Mouse (Mus musculus) gastrocnemius, adult 2 months (tissue): ENCODE measurements around the gene Ap1m2. TPM values are rescaled to one million over a fixed set of nuclear protein-coding genes. Genes with fewer than 3 reads are reported as not detected.
"Not testable (repeated sequence)": the region's sequence is repeated elsewhere in the genome, so short reads cannot be mapped to it uniquely, and the experiment has no call there.

ENCODE experiments used
- DNase-seq: peaks from one replicate; pipeline ENCODE4 v3.0.0; 2022
- H3K27ac ChIP-seq: fragments of 200-600 bp; 2 replicates; pipeline ENCODE4 v1.8.1; 2022; ENCODE audit warnings: mild to moderate bottlenecking
- H3K4me3 ChIP-seq: fragments of 200-600 bp; 2 replicates; pipeline ENCODE4 v1.8.1; 2022; ENCODE audit warnings: mild to moderate bottlenecking, moderate library complexity
- CTCF ChIP-seq: fragments of 200-600 bp; IDR thresholded peaks from 2 replicates; pipeline ENCODE4 v1.8.1; 2022; ENCODE audit warnings: antibody characterized with exemption, mild to moderate bottlenecking, moderate library complexity
- intact Hi-C: fragments of 180-260 bp; cut with DNase I; formaldehyde crosslinking; loops from one replicate; pipeline ENCODE4 v1.15.1; 2025
- total RNA-seq, 2 experiments: library from RNA; stranded (reverse); gene quantifications; 2 replicates each; pipeline ENCODE4 v1.2.3; 2021

Ap1m2 gene
- total RNA-seq, 2 experiments from 2014 or later, result not detected

- no peak for DNase-seq
- Histone ChIP-seq H3K27ac (peak overlapping the region; percentile 96), H3K4me3 (no peak overlapping the region)
- intact Hi-C loops, result loop anchor here (2.0 kb wide), 1 partner anchor 16 kb away; the partner anchor contains the start of gene Slc44a2
- TF ChIP-seq CTCF, result no peak
Measured at GRCm38 (mm10) chr9:21336491-21336890, 24.4 kb upstream of the Ap1m2 start.

- no peak for TF ChIP-seq CTCF
- peak; percentile 24 for DNase-seq
- Histone ChIP-seq H3K27ac (peak overlapping the region; percentile 96), H3K4me3 (no peak overlapping the region)
- intact Hi-C loops, result no loop called here
Measured at GRCm38 (mm10) chr9:21335391-21335790, 23.3 kb upstream of the Ap1m2 start.

GRCm38 (mm10) chr9:21334747-21335146 is 22.6 kb upstream of the Ap1m2 start:
- Histone ChIP-seq H3K27ac (peak overlapping the region; percentile 96), H3K4me3 (no peak overlapping the region)
- DNase-seq, result no peak
- TF ChIP-seq CTCF, result no peak
- intact Hi-C loops, result no loop called here

GRCm38 (mm10) chr9:21333523-21333922 is 21.4 kb upstream of the Ap1m2 start:
- DNase-seq, result no peak
- H3K4me3 ChIP-seq, result no peak overlapping the region
- intact Hi-C loops, result no loop called here
- TF ChIP-seq CTCF, result no peak
- H3K27ac ChIP-seq, result peak overlapping the region; percentile 49; the same call in 1 of the 2 replicates

GRCm38 (mm10) chr9:21332161-21333061 is 20.3 kb upstream of the Ap1m2 start:
- no peak for TF ChIP-seq CTCF

DNA sequence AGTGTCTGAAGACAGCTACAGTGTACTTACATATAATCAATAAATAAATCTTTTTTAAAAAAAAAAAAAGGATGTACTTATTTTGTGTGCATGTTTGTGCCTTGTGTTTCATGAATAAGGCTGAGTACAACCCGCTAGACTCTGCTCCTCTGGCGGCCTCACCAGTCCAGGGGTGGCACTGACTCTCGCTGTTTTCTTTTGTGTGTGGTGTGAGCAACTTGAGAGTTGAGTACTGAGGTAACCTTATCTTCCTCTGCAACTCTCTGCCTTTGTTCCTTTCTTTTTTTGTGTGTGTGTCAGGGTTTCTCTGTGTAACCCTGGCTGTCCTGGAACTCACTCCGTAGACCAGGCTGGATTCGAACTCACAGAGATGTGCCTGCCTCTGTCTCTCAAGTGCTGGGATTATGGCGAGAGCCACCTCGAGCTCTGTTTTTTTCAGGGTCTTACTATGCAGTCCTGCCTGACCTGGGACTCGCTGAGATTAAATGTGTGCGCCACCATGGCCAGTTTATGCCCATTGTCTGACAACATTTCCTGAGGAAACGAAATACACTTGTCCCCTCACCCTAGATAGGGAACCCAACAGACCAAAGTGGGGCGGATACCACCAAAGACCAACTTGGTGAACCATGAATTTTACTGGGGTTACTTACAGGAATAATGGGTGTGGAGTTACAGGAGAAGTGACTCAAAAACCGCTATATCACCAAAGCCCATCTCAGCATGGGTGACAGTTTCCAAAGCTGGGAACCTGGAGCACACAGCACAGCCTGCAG is 19.4 kb upstream of the Ap1m2 start:
- intact Hi-C loops, result no loop called here
- peak overlapping the region; percentile 28 for H3K27ac ChIP-seq
- no peak for TF ChIP-seq CTCF
- DNase-seq, result no peak
- no peak overlapping the region for H3K4me3 ChIP-seq

More at GRCm38 (mm10) chr9:21332161-21333061, 20.3 kb upstream of the Ap1m2 start:
- intact Hi-C loops, result no loop called here
- Histone ChIP-seq H3K27ac (peak overlapping the region; percentile 49; the same call in 1 of the 2 replicates), H3K4me3 (no peak overlapping the region)
- DNase-seq, result peak; percentile 16

DNA sequence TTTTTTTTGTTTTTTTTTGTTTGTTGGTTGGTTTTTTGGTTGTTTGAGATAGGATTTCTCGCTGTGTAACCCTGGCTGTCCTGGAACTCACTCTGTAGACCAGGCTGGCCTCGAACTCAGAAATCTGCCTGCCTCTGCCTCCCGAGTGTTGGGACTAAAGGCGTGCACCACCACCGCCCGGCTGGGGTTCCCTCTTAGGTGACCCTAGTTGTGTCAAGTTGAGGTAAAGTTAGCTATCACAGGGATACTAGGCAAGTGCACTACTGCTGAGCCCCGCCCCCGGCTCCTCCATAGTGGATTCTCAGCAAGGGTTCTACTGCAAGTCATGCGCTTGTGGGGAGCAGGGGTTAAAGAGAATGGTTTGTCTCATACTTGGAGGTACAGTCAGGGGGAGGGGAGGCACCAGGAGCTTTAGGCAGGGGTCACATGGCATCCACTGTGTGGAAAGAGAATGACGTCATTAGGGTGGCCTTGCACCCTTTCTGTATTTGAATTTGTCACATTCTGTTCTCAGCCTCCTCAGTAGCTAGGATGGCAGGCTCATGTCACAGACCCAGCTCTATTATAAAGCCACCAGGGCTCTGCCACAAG is 17.7 kb upstream of the Ap1m2 start:
- Histone ChIP-seq H3K27ac (peak overlapping the region; percentile 81), H3K4me3 (peak overlapping the region; percentile 28)
- intact Hi-C loops, result no loop called here
- TF ChIP-seq CTCF, result no peak
- peak; percentile 40 for DNase-seq

DNA sequence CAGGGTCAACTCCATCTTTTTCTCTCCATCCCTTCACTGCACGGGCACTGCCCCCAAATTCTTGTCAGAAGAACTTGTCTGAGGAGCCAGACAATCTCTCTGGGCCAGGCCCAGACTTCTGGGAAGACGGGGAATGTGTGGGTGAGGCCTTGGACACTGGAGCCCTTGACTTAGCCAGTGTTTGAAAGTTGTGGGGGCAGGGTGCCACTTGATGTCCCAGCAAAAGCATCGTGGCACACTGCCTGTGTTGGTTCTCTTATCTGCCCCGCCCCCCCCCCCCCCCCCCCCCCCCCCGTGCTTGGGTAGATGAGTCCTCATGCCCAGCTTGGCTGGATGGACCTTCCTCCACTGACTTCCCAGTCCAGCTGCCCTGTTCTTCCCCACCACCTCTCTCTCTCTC is 16.9 kb upstream of the Ap1m2 start:
- Histone ChIP-seq H3K27ac (peak overlapping the region; percentile 78), H3K4me3 (no peak overlapping the region)
- no peak for TF ChIP-seq CTCF
- peak; percentile 77 for DNase-seq
- intact Hi-C loops, result no loop called here

DNA sequence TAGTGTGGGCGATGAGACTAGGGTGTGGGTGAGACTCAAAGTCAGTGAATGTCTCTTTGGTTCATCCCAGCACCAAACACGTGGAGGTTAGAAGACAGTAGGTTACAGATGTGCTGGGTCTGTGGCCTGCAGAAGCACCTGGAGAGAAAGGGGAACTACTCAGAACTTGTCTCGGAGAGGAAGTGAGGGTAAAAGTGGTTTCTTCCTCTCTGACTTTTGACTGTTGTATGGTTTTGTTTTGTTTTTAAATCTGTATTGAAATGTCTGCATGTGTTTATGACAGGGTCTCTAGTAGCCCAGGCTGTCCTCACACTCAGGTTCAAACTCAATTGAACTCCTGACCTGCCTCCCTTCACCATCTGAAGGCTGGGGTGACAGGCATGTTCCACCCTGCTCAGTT is 15.9 kb upstream of the Ap1m2 start:
- TF ChIP-seq CTCF, result no peak
- DNase-seq, result no peak
- intact Hi-C loops, result no loop called here
- Histone ChIP-seq H3K27ac (peak overlapping the region; percentile 78), H3K4me3 (no peak overlapping the region)

- intact Hi-C loops, result no loop called here
- Histone ChIP-seq H3K27ac (peak overlapping the region; percentile 78), H3K4me3 (no peak overlapping the region)
- TF ChIP-seq CTCF, result no peak
- DNase-seq, result no peak
Measured at GRCm38 (mm10) chr9:21327569-21327968, 15.4 kb upstream of the Ap1m2 start.

- no peak for DNase-seq
- no peak for TF ChIP-seq CTCF
- Histone ChIP-seq H3K27ac (peak overlapping the region; percentile 92), H3K4me3 (no peak overlapping the region)
- intact Hi-C loops, result no loop called here
Measured at GRCm38 (mm10) chr9:21324269-21324668, 12.1 kb upstream of the Ap1m2 start.

- intact Hi-C loops, H3K4me3 ChIP-seq, DNase-seq: not testable (repeated sequence)
- H3K27ac ChIP-seq, result peak overlapping the region; percentile 92
Measured at GRCm38 (mm10) chr9:21322917-21323297, 10.8 kb upstream of the Ap1m2 start.
